Mouse (Mus musculus) gastrocnemius, postnatal 36 days (tissue): ENCODE results near the gene Thsd4. TPM values are rescaled to one million over a fixed set of nuclear protein-coding genes. Genes with fewer than 3 reads are reported as not detected.

Source experiments
- DNase-seq, 2 experiments: peaks; one replicate each; pipeline ENCODE4 v3.0.0; 2022
- intact Hi-C: fragments of 180-260 bp; cut with DNase I; formaldehyde crosslinking; loops from one replicate; pipeline ENCODE4 v1.15.1; 2025
- total RNA-seq, 2 experiments: library from RNA; stranded (reverse); gene quantifications; 2 replicates each; pipeline ENCODE4 v1.2.3; 2021

The Thsd4 gene
- total RNA-seq, 2 experiments from 2014 or later = 0.59 to 0.84 TPM

DNA sequence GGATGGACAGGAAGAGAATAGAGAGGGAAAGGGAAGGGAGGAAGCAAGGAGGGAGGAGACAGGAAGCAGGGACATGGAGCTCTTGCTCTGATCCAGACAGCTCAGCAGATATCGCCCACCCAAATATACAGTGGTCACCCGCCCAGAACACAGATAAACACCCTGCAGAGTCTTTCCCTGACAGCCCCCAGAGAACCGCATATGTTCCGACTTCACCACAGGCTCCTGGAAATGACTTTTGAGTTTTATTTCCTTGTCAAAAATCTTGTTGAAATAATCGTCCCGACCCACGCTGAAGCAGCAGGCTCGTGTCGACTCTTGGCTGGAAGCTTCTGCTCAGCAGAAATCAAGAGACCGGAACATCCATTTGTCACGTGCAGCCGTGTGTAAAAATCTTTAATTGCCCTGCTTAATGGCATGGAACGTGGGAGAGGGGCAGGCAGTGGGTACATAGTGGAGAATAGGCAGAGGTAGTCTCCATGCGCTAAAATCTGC lies 63.3 kb downstream of the Thsd4 start:
- intact Hi-C loops = no loop called here
- DNase-seq = no peak

DNA sequence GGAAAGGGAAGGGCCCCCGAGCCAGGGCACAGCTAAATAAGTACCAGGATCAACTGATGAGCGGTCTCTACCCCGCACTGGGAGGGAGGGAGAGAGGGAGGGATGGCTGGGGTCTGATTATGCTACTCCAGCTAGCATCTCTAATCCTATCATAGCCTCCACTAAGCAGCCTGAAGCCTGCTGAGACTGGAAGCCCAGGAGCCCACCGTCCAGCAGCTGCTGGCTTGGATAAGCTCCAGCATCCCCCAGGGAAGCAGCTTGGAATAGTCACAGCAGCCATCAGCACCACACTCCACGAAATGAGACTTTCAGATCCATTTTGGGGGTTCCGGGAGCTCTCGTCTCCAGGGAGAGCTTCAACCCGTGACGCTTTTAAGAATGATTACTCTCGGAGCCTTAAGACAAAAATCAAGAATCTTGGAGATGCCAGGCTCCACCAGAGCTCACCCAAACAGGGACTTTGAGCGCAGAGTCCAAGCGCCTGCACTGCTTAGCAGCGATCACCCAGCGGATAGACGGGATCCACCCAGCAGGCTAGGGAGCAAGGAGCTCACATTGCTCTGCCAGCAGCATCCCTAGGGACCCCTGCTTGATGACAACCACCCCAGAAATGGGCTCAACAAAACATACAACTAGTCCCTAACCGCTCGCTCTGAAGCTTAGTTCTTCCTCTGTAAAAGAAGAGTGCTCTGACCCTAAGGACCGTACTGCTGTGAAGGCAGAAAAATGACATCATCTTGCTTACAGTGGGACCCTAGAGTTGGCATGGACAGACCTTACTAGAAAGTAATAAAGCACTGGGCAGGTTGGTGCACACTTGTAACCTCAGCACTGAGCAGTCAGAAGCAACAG lies 64.3 kb downstream of the Thsd4 start:
- intact Hi-C loops = no loop called here
- DNase-seq = peak; percentile 20 to 42

- DNase-seq = no peak
- intact Hi-C loops = no loop called here
These were observed 65.2 kb downstream of the Thsd4 start for GRCm38 (mm10) chr9:60456651-60457050.

- intact Hi-C loops = no loop called here
- peak; percentile 31 to 37 for DNase-seq
These were observed 67.3 kb downstream of the Thsd4 start for GRCm38 (mm10) chr9:60454406-60455076.

- intact Hi-C loops = no loop called here
- no peak for DNase-seq
These were observed 72.3 kb downstream of the Thsd4 start for GRCm38 (mm10) chr9:60449498-60449897.

DNA sequence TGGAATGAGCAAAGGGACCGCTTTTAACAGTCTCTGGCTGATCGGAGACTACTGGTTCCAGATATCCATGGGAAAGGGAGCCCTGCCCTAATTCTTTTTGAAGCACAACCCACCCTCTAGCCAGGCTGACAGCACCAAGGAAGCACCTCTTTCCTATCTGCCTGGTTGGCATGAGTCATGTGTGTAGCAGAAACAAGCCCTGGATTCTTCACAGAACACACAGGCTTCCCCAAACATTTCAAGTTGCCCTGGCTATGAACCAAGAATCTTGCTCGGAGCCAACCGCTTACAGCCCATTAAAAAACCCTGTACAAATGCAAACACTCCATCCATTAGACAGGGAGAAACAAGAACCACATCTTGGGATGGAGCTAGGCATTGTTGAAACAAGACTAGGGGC lies 76.0 kb downstream of the Thsd4 start:
- intact Hi-C loops = no loop called here
- no peak for DNase-seq

GRCm38 (mm10) chr9:60441274-60441902 lies 80.5 kb downstream of the Thsd4 start:
- no peak for DNase-seq
- intact Hi-C loops = no loop called here

GRCm38 (mm10) chr9:60440506-60440905 lies 81.3 kb downstream of the Thsd4 start:
- no peak for DNase-seq
- intact Hi-C loops = no loop called here

- no peak for DNase-seq
- intact Hi-C loops = no loop called here
These were observed 85.6 kb downstream of the Thsd4 start for GRCm38 (mm10) chr9:60436246-60436645.

- DNase-seq = no peak
- intact Hi-C loops = no loop called here
These were observed 87.8 kb downstream of the Thsd4 start for GRCm38 (mm10) chr9:60434093-60434492.

DNA sequence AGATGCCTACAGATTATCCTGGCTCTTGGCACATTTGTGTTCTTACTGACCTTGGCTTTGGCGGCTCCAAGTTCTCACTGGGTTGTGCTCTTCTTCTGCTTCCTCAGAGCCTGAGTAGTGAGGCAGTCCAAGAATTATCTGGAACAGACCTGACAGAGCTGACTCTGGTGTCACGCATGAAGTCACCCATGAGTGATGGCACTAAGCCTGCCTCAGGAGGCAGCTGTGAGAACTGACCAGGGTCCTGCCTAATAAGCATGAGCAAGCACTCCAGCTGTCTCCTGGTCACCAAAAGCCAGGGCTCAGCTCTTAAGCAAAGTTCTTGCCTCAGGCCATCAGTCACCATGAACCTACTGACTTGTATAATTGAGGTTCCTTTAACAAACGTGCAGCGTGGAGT lies 89.9 kb downstream of the Thsd4 start:
- DNase-seq = no peak
- intact Hi-C loops = no loop called here

DNA sequence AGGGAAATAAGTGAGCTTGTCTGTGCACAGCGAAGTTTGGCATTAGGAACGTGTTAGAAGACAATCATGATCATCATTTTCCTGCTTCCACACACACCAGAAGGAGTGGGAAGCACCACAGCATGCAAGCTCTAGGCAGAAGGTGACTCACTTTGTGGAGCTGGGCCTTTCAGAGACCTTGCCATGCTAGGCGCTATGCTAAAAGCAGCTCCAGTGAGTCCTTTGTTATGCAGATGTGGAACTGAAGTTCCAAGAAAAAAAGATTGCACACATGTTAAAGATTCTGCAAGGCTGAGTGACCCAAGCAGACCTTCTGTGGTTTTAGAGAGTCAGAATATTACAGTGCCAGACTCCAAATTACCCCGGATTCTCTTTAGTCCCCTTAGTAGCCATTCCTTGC lies 91.8 kb downstream of the Thsd4 start:
- intact Hi-C loops = no loop called here
- no peak for DNase-seq

GRCm38 (mm10) chr9:60414076-60414755 lies 107.6 kb downstream of the Thsd4 start:
- intact Hi-C loops = no loop called here
- no peak for DNase-seq

- no peak for DNase-seq
- intact Hi-C loops = no loop called here
These were observed 110.8 kb downstream of the Thsd4 start for GRCm38 (mm10) chr9:60410872-60411635.

DNA sequence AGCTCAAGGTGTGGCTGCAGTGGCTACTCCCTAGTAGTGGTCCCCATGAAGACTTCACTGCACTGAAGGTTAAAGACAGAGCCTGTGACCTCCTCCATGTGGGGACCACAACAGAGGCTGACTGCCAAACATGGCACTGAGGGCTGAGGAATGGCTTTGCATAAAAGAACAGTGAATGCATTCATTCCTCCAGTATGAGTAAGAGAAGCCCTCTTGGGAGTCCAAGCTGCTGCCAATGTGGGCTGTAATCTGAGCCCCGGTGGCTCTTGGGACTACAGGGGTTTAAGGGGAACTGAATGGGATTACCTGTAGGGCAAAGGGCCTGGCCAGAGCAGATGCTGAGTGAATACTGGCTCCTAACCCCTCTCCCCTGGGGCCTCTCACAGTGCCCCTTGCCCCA lies 114.5 kb downstream of the Thsd4 start:
- no peak for DNase-seq

DNA sequence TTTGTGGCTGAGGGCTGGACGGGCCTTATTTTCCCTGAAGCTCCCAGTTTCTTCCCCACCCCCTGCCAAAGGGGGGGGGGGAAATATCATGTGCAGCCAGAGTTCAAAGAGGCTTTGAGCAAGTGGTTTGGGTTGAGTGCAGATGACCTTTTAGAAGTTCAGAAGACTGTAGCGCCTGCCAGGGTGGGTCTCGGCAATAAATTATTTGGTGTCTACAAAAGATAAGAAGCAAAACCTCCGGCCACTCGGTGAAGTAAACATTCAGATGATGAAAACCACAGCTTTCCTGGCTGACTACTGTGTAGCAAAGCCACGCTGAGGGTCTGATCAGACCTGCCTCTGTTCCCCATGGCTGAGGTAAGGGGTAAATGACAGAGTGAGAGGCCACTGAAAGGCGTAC lies 116.1 kb downstream of the Thsd4 start:
- intact Hi-C loops = no loop called here
- DNase-seq = no peak

More for the DNA sequence above, 114.5 kb downstream of the Thsd4 start:
- intact Hi-C loops = no loop called here

- intact Hi-C loops = no loop called here
- no peak for DNase-seq
These were observed 119.2 kb downstream of the Thsd4 start for GRCm38 (mm10) chr9:60402681-60403080.

DNA sequence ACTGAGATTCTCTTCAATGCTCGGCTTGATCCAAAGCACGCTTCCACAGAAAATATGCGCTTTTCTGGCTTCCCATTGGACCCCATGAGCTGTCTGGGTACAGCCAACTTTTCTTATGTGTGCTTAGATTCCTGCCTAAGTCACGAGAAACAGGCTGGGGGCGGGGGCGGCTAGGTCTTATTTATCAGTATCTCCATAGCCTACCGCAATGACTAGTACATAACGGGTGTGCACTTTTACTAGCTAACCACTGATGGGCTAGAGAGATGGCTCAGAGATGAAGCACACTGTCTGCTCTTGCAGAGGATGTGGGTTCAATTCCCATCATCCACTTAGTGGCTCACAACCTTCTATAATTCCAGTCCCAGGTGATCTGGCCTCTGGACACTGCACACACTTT lies 121.8 kb downstream of the Thsd4 start:
- DNase-seq = no peak
- intact Hi-C loops = no loop called here

DNA sequence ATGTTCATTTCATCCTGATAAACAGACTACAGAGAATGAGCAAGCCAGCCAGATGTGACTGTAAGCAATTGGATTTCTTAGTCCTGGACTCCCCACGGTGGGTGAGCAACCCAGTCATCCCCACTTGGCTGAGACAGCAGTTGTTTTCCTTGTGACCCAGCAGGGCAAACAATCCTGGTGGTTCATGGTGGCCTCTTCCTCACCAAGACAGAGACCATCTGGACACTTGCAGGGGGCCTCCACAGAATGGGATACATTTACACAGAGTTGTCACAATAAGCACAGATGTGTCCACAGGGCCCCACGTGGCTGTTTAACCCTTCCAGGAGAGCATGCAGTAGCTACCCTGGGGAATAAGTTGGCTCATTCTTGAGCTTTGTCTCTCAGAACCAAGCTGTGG lies 123.8 kb downstream of the Thsd4 start:
- intact Hi-C loops = no loop called here
- DNase-seq = no peak

DNA sequence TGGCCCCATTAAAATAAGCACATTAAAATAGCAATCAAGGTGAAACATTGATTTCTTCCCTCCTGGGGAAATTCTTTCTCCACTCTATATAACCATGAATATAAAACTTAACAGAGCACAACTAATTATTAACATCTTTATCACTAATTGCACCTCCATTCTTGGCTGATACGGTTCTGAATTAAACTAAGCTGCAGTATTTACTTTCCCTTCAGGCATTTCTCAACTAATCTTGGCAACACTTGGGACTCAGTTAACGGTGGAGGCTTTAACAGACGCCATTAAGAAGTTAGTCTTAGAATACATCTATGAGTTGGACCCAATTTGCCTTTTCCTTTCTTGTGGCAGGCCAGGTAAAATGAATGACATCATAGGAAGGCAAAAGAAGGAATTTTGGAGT lies 125.8 kb downstream of the Thsd4 start:
- intact Hi-C loops = no loop called here
- no peak for DNase-seq
